8 mouse cellular contexts compared by ENCODE assay signal in genomic region chr9:44182260-44182659, GRCm38 (mm10). TPM values are rescaled to one million over a fixed set of nuclear protein-coding genes. Genes with fewer than 3 reads are reported as not detected.
A peak's percentile ranks its signal among the peaks of the same experiment; 100 is the strongest.
DNase-seq lines count a peak whose midpoint lies in the region; ATAC-seq and TF ChIP-seq lines count a peak whose summit lies in the region.

No protein-coding gene starts in this region.

- no peaks in the 10 kb centered on the region for H3K27me3 ChIP-seq in hindbrain, postnatal 0 days (ENCODE audit: insufficient read depth, low read length)
- no peaks in the 10 kb centered on the region for H3K27me3 ChIP-seq in hindbrain, embryonic 10.5 days (ENCODE audit: insufficient read depth, poor library complexity, severe bottlenecking)
- H3K27me3 ChIP-seq in megakaryocyte, embryonic 14.5 days (replicated peaks) = no peaks in the 10 kb centered on the region

- TF ChIP-seq CTCF in hindbrain, postnatal 0 days (IDR thresholded peaks at IDR 0.05; ENCODE audit: low read depth) = peak; percentile 63

- no peak overlapping the region for H3K4me2 ChIP-seq in hindbrain, postnatal 0 days (ENCODE audit: low read depth, low read length)

- H3K9ac ChIP-seq in hindbrain, postnatal 0 days (replicated peaks; ENCODE audit: low read length) = no peak overlapping the region

- WGBS in hindbrain, postnatal 0 days = 90% methylated on average over 3 of the region's 3 CpGs
- 95% methylated on average over 3 of the region's 3 CpGs for WGBS in hindbrain, embryonic 10.5 days

- no peaks in the 10 kb centered on the region for H3K9me3 ChIP-seq in hindbrain, postnatal 0 days (ENCODE audit: low read length)
- peaks cover 9% of the 10 kb centered on the region for H3K9me3 ChIP-seq in hindbrain, embryonic 10.5 days
- H3K9me3 ChIP-seq in megakaryocyte, embryonic 14.5 days = no peaks in the 10 kb centered on the region

- ATAC-seq in hindbrain, postnatal 0 days = no peak

- no peaks in the 10 kb centered on the region for H3K4me1 ChIP-seq in hindbrain, postnatal 0 days (ENCODE audit: insufficient read depth, low read length)
- H3K4me1 ChIP-seq in hindbrain, embryonic 10.5 days (replicated peaks) = 0 out of 2 replicates have a peak, but pooled peaks cover 4% of the 10 kb centered on the region
- peaks cover 84% of the 10 kb centered on the region for H3K4me1 ChIP-seq in megakaryocyte, embryonic 14.5 days

- no peak overlapping the region for H3K4me3 ChIP-seq in hindbrain, postnatal 0 days (ENCODE audit: low read length)
- no peak overlapping the region for H3K4me3 ChIP-seq in hindbrain, embryonic 10.5 days
- H3K4me3 ChIP-seq in megakaryocyte, embryonic 14.5 days (replicated peaks) = peak overlapping the region; percentile 80

- peak; percentile 28 for DNase-seq in hindbrain, postnatal 0 days (ENCODE audit: low spot score)
- DNase-seq in hindbrain, embryonic 10.5 days (ENCODE audit: low spot score) = no peak
- DNase-seq in B cell, adult 2 months = peak; percentile 55 to 60
- DNase-seq in adrenal gland, adult 2 months = peak; percentile 51
- DNase-seq in heart, postnatal 14 days = peak; percentile 41 to 60
- DNase-seq in frontal cortex, postnatal 36 days (ENCODE audit: low spot score in 2 of 2) = no peak
- no peak for DNase-seq in layer of hippocampus, adult 9-11 months

- intact Hi-C loops in heart, postnatal 14 days (cut with DNase I) = loop anchor here (2.0 to 5.0 kb wide), 2 partner anchors 51 to 55 kb away; no protein-coding TSS in a partner anchor

- no peak overlapping the region for H3K27ac ChIP-seq in hindbrain, postnatal 0 days
- no peak overlapping the region for H3K27ac ChIP-seq in hindbrain, embryonic 10.5 days

- no peaks in the 10 kb centered on the region for H3K36me3 ChIP-seq in hindbrain, postnatal 0 days (ENCODE audit: insufficient read depth, low read length)
- peaks cover 27% of the 10 kb centered on the region for H3K36me3 ChIP-seq in hindbrain, embryonic 10.5 days
- peaks cover 53% of the 10 kb centered on the region for H3K36me3 ChIP-seq in megakaryocyte, embryonic 14.5 days (replicated peaks; ENCODE audit: low read length)

RNA-seq across cellular contexts. Expression of gene Mcam, which starts 48.0 kb away (rescaled TPM):
- 23.7 and 29.5 TPM in 2 replicates for total RNA-seq in hindbrain, postnatal 0 days (2014; rRNA removed)
- 8.0 and 9.0 TPM in 2 replicates for polyA plus RNA-seq in hindbrain, postnatal 0 days (2015; fragmentation: Nextera tagmentation; extraction: Ambion mirVana)
- 10.8 and 11.2 TPM in 2 replicates for polyA plus RNA-seq in hindbrain, embryonic 10.5 days (2016; fragmentation: Nextera tagmentation; extraction: Ambion mirVana)
- 10 to 100 TPM; 30.5 to 52.2 TPM for total RNA-seq in adrenal gland, adult 2 months (2021)
- 24.9 and 39.4 TPM in 2 replicates for polyA plus RNA-seq in adrenal gland, adult 2 months (2012; rRNA removed)
- 10 to 100 TPM; 81.2 to 82.3 TPM for total RNA-seq in heart, postnatal 14 days (2021)
- polyA plus RNA-seq in megakaryocyte, embryonic 14.5 days (2012; ENCODE audit: insufficient read depth, low replicate concordance) = not detected in 2 replicates

RNA-seq across cellular contexts. Expression of gene Cbl, which starts 51.6 kb away (rescaled TPM):
- total RNA-seq in hindbrain, postnatal 0 days (2014; rRNA removed) = 24.2 and 30.5 TPM in 2 replicates
- polyA plus RNA-seq in hindbrain, postnatal 0 days (2015; fragmentation: Nextera tagmentation; extraction: Ambion mirVana) = 13.2 and 14.3 TPM in 2 replicates
- polyA plus RNA-seq in hindbrain, embryonic 10.5 days (2016; fragmentation: Nextera tagmentation; extraction: Ambion mirVana) = 21.1 and 22.8 TPM in 2 replicates
- 10 to 100 TPM; 26.2 to 31.5 TPM for total RNA-seq in adrenal gland, adult 2 months (2021)
- polyA plus RNA-seq in adrenal gland, adult 2 months (2012; rRNA removed) = 7.8 and 8.7 TPM in 2 replicates
- total RNA-seq in heart, postnatal 14 days (2021) = 10 to 100 TPM; 26.4 to 31.2 TPM
- polyA plus RNA-seq in megakaryocyte, embryonic 14.5 days (2012; ENCODE audit: insufficient read depth, low replicate concordance) = 2.4 and 3.9 TPM in 2 replicates

RNA-seq across cellular contexts. Expression of gene Ccdc153, which starts 58.2 kb away (rescaled TPM):
- 1.0 TPM in 1 of 2 replicates, not detected in the other for total RNA-seq in hindbrain, postnatal 0 days (2014; rRNA removed)
- 2.2 and 2.6 TPM in 2 replicates for polyA plus RNA-seq in hindbrain, postnatal 0 days (2015; fragmentation: Nextera tagmentation; extraction: Ambion mirVana)
- polyA plus RNA-seq in hindbrain, embryonic 10.5 days (2016; fragmentation: Nextera tagmentation; extraction: Ambion mirVana) = not detected in 2 replicates
- total RNA-seq in adrenal gland, adult 2 months (2021) = 1 to 10 TPM; 2.7 to 3.4 TPM
- polyA plus RNA-seq in adrenal gland, adult 2 months (2012; rRNA removed) = 0.26 and 0.63 TPM in 2 replicates
- 1 to 10 TPM in 1 of 2 experiments, not detected in 1; 1.1 TPM for total RNA-seq in heart, postnatal 14 days (2021)
- polyA plus RNA-seq in megakaryocyte, embryonic 14.5 days (2012; ENCODE audit: insufficient read depth, low replicate concordance) = not detected in 2 replicates

Comparison
In these comparisons a context has a peak if more than half of its experiments do, and no peak if none do; other contexts are left out.
1. DNase-seq: peak in hindbrain, postnatal 0 days (single experiment), B cell, adult 2 months (2 of 2), adrenal gland, adult 2 months (single experiment) and heart, postnatal 14 days (2 of 2); none in hindbrain, embryonic 10.5 days (single experiment), frontal cortex, postnatal 36 days (0 of 2) and layer of hippocampus, adult 9-11 months (single experiment).